ENCODE assay signal across 15 mouse cellular contexts in genomic region chr2:21236846-21237245, GRCm38 (mm10). TPM values are rescaled to one million over a fixed set of nuclear protein-coding genes. Genes with fewer than 3 reads are reported as not detected.
A peak's percentile ranks its signal among the peaks of the same experiment; 100 is the strongest.
DNase-seq lines count a peak whose midpoint lies in the region; ATAC-seq and TF ChIP-seq lines count a peak whose summit lies in the region.
"Had no signal": no experiment of that assay in that cellular context is flagged by ENCODE, and none has a peak within 500 bp of the region (broad histone marks: within the 10 kb centered on the region; RNA-seq: fewer than 3 reads in every experiment).

No protein-coding gene starts in this region.

- POLR2A ChIA-PET in Patski (lab: Charles Lee): interaction anchor here (1.3 kb wide), 1 partner anchor 34 kb away, joined by 3 read pairs; no protein-coding TSS in a partner anchor

- H3K9ac ChIP-seq in heart, embryonic 16.5 days (ENCODE audit: low read length): no peak overlapping the region
- no peak overlapping the region for H3K9ac ChIP-seq in lung, embryonic 14.5 days
- H3K9ac ChIP-seq: midbrain, embryonic 13.5 days had no signal

- TF ChIP-seq CTCF in lung, embryonic 14.5 days (IDR thresholded peaks at IDR 0.05; ENCODE audit: low read depth): no peak
- TF ChIP-seq CTCF in Patski (IDR thresholded peaks at IDR 0.05): no peak

- H3K27ac ChIP-seq in heart, embryonic 16.5 days (ENCODE audit: low read length): no peak overlapping the region
- H3K27ac ChIP-seq in lung, embryonic 14.5 days (ENCODE audit: low read depth): peak overlapping the region; percentile 42; the same call in 1 of the 2 replicates
- H3K27ac ChIP-seq: embryonic facial prominence, embryonic 10.5 days; midbrain, embryonic 13.5 days had no signal

- WGBS in heart, embryonic 16.5 days: 32% methylated on average over 5 of the region's 5 CpGs
- WGBS in lung, embryonic 14.5 days: 19% methylated on average over 5 of the region's 5 CpGs

- DNase-seq in heart, postnatal 25 days (ENCODE audit: low spot score): no peak
- peak; percentile 41 for DNase-seq in lung, embryonic 14.5 days
- DNase-seq in lung, postnatal 25 days (ENCODE audit: low spot score): no peak
- DNase-seq in Patski (ENCODE audit: low read depth, low spot score) (no peak), adipocyte (ENCODE audit: low spot score) (no peak)
- DNase-seq: thymus, postnatal 36 days had no signal

- H3K4me2 ChIP-seq in heart, embryonic 16.5 days (ENCODE audit: low read depth, low read length): no peak overlapping the region
- H3K4me2 ChIP-seq in lung, embryonic 14.5 days: no peak overlapping the region
- H3K4me2 ChIP-seq: midbrain, embryonic 13.5 days had no signal

- peak; percentile 57 for ATAC-seq in heart, embryonic 16.5 days (replicated peaks; ENCODE audit: extremely low read depth, insufficient read depth, low FRiP score)
- ATAC-seq in lung, embryonic 14.5 days (ENCODE audit: insufficient read depth): 0 out of 2 replicates have a peak, but pooled peaks have one; percentile 32
- peak; percentile 88 for ATAC-seq in Patski
- 0 out of 2 replicates have a peak, but pooled peaks have one; percentile 13 for ATAC-seq in granulocyte monocyte progenitor cell, adult 5-6 weeks (replicated peaks; ENCODE audit: poor library complexity, severe bottlenecking)
- ATAC-seq in monocyte, adult 5-6 weeks (replicated peaks; ENCODE audit: insufficient number of reproducible peaks, low FRiP score, low TSS enrichment, poor library complexity, severe bottlenecking): no peak
- ATAC-seq: forebrain, embryonic 16.5 days; midbrain, embryonic 13.5 days had no signal

- intact Hi-C loops in heart, postnatal 25 days (cut with DNase I): no loop called here

- H3K4me1 ChIP-seq in heart, embryonic 16.5 days (ENCODE audit: control insufficient read depth, insufficient read depth, low read length): peaks cover 5% of the 10 kb centered on the region; the same call in 1 of the 2 replicates
- peaks cover 6% of the 10 kb centered on the region; the same call in 1 of the 2 replicates for H3K4me1 ChIP-seq in lung, embryonic 14.5 days (ENCODE audit: insufficient read depth)
- H3K4me1 ChIP-seq: embryonic facial prominence, embryonic 10.5 days; midbrain, embryonic 13.5 days had no signal

- in situ Hi-C loops in Patski (cut with MboI; ENCODE audit: low pct_unique_long_range_greater_than_20kb): no loop called here

- H3K36me3 ChIP-seq in heart, embryonic 16.5 days (ENCODE audit: control insufficient read depth, insufficient read depth): no peaks in the 10 kb centered on the region
- no peaks in the 10 kb centered on the region for H3K36me3 ChIP-seq in lung, embryonic 14.5 days (ENCODE audit: insufficient read depth)
- H3K36me3 ChIP-seq: embryonic facial prominence, embryonic 10.5 days; G1E; midbrain, embryonic 13.5 days had no signal

- H3K27me3 ChIP-seq in heart, embryonic 16.5 days (ENCODE audit: control insufficient read depth, insufficient read depth, low read length): peaks cover 9% of the 10 kb centered on the region
- H3K27me3 ChIP-seq in lung, embryonic 14.5 days (ENCODE audit: insufficient read depth, low read length): no peaks in the 10 kb centered on the region
- H3K27me3 ChIP-seq in Patski: no peaks in the 10 kb centered on the region
- H3K27me3 ChIP-seq: midbrain, embryonic 13.5 days had no signal

- H3K4me3 ChIP-seq in heart, embryonic 16.5 days (ENCODE audit: low read length): no peak overlapping the region
- H3K4me3 ChIP-seq in lung, embryonic 14.5 days (ENCODE audit: low read depth, low read length): no peak overlapping the region
- H3K4me3 ChIP-seq: embryonic facial prominence, embryonic 10.5 days; midbrain, embryonic 13.5 days had no signal

- H3K9me3 ChIP-seq in heart, embryonic 16.5 days (replicated peaks; ENCODE audit: control insufficient read depth, low read length): peaks cover 5% of the 10 kb centered on the region; the same call in 1 of the 2 replicates
- no peaks in the 10 kb centered on the region for H3K9me3 ChIP-seq in lung, embryonic 14.5 days (ENCODE audit: low read depth, low read length)
- H3K9me3 ChIP-seq: embryonic facial prominence, embryonic 10.5 days; G1E; midbrain, embryonic 13.5 days had no signal

- CTCF ChIA-PET in Patski (lab: Charles Lee): interaction anchor here (1.2 to 1.3 kb wide), 2 partner anchors 23 to 24 kb away, joined by 3 read pairs; no protein-coding TSS in a partner anchor

RNA-seq across cellular contexts. Expression of gene Thnsl1, which starts 31.3 kb away (rescaled TPM):
- polyA plus RNA-seq in heart, embryonic 16.5 days (2015; fragmentation: Nextera tagmentation; extraction: Ambion mirVana): 5.7 and 6.5 TPM in 2 replicates
- 1 to 10 TPM; 5.6 to 8.6 TPM for total RNA-seq in heart, postnatal 25 days (2021)
- 7.3 and 8.5 TPM in 2 replicates for polyA plus RNA-seq in lung, embryonic 14.5 days (2014; fragmentation: Nextera tagmentation; extraction: Ambion mirVana)
- 10.0 TPM for polyA plus RNA-seq in Patski (2021)
- 9.0 and 12.3 TPM in 2 replicates for total RNA-seq in granulocyte monocyte progenitor cell, adult 5-6 weeks (2014; fragmentation: Nextera tagmentation)
- total RNA-seq in granulocyte monocyte progenitor cell, adult 5-6 weeks (2017): 5.5 and 6.5 TPM in 2 replicates
- total RNA-seq in monocyte, adult 5-6 weeks (2017): 2.4 to 3.8 TPM (median 2.7 TPM) in 3 replicates

RNA-seq across cellular contexts. Expression of gene Enkur, which starts 31.7 kb away (rescaled TPM):
- 2.0 and 2.2 TPM in 2 replicates for polyA plus RNA-seq in heart, embryonic 16.5 days (2015; fragmentation: Nextera tagmentation; extraction: Ambion mirVana)
- total RNA-seq in heart, postnatal 25 days (2021): 1 to 10 TPM; 1.7 to 2.3 TPM
- polyA plus RNA-seq in lung, embryonic 14.5 days (2014; fragmentation: Nextera tagmentation; extraction: Ambion mirVana): 0.45 and 1.0 TPM in 2 replicates
- polyA plus RNA-seq in Patski (2021): 1.9 TPM
- total RNA-seq in granulocyte monocyte progenitor cell, adult 5-6 weeks (2014; fragmentation: Nextera tagmentation): 0.68 and 1.6 TPM in 2 replicates
- total RNA-seq in granulocyte monocyte progenitor cell, adult 5-6 weeks (2017): 3.4 and 4.5 TPM in 2 replicates
- total RNA-seq in monocyte, adult 5-6 weeks (2017): 1.8 to 5.6 TPM (median 3.9 TPM) in 3 replicates
- total RNA-seq: liver, adult 2 months had no signal
- polyA plus RNA-seq: G1E; liver, adult 2 months; spleen, adult 2 months had no signal
